Mouse (Mus musculus) kidney, embryonic 15.5 days (tissue): ENCODE results near the gene Galnt14. TPM values are rescaled to one million over a fixed set of nuclear protein-coding genes. Genes with fewer than 3 reads are reported as not detected.

ENCODE experiments used
- ATAC-seq: fragments of 200-750 bp; cut with Nextera tagmentation; replicated peaks from 2 replicates; pipeline ENCODE4 v1.8.0; 2017; ENCODE audit warnings: moderate TSS enrichment; ENCODE audit not compliant: low FRiP score
- H3K27ac ChIP-seq: fragments of 300-500 bp; sonication (generic); 2 replicates; pipeline ENCODE4 v1.5.1; 2015; ENCODE audit warnings: mild to moderate bottlenecking, inconsistent platforms
- H3K27me3 ChIP-seq: fragments of 300-500 bp; sonication (generic); 2 replicates; pipeline ENCODE4 v1.6.1; 2015; ENCODE audit warnings: inconsistent platforms
- H3K36me3 ChIP-seq: fragments of 300-500 bp; sonication (generic); 2 replicates; pipeline ENCODE4 v1.6.1; 2015; ENCODE audit warnings: inconsistent platforms
- H3K4me1 ChIP-seq: fragments of 300-500 bp; sonication (generic); 2 replicates; pipeline ENCODE4 v1.6.1; 2015; ENCODE audit warnings: inconsistent platforms
- H3K4me2 ChIP-seq: fragments of 300-500 bp; sonication (generic); 2 replicates; pipeline ENCODE4 v1.6.1; 2015; ENCODE audit warnings: moderate library complexity, mild to moderate bottlenecking, inconsistent platforms
- H3K4me3 ChIP-seq: fragments of 300-500 bp; sonication (generic); replicated peaks from 2 replicates; pipeline ENCODE4 v1.5.1; 2015; ENCODE audit warnings: mild to moderate bottlenecking, inconsistent platforms
- H3K9ac ChIP-seq: fragments of 300-500 bp; sonication (generic); 2 replicates; pipeline ENCODE4 v1.6.1; 2015; ENCODE audit warnings: mild to moderate bottlenecking, inconsistent platforms
- H3K9me3 ChIP-seq: fragments of 300-500 bp; sonication (generic); replicated peaks from 2 replicates; pipeline ENCODE4 v1.6.1; 2016; ENCODE audit warnings: inconsistent platforms
- WGBS: fragments of 180-500 bp; shearing (Covaris S2); methylation state at CpG from one replicate; pipeline ENCODE4 v1.1.7; 2015; ENCODE audit warnings: mixed read lengths; 5-methylcytosine and 5-hydroxymethylcytosine counted together
- polyA plus RNA-seq: library from polyadenylated mRNA; unstranded; fragments of >200 nt; fragmentation: Nextera tagmentation; extraction: Ambion mirVana; gene quantifications from 2 replicates; pipeline ENCODE4 v1.2.1, GENCODE M21; 2015

Gene Galnt14
- polyA plus RNA-seq, 1 experiment from 2014 or later, result 13.0 TPM

- WGBS, result 88% methylated on average over 1 of the region's 1 CpGs
- Histone ChIP-seq H3K4me3 (no peak overlapping the region), H3K27me3 (no peaks in the 10 kb centered on the region), H3K9me3 (no peaks in the 10 kb centered on the region), H3K27ac (no peak overlapping the region), H3K4me2 (no peak overlapping the region), H3K36me3 (no peaks in the 10 kb centered on the region), H3K4me1 (no peaks in the 10 kb centered on the region), H3K9ac (no peak overlapping the region)
- ATAC-seq, result no peak
Measured at GRCm38 (mm10) chr17:73518359-73518758, 191.9 kb downstream of the Galnt14 start.

DNA sequence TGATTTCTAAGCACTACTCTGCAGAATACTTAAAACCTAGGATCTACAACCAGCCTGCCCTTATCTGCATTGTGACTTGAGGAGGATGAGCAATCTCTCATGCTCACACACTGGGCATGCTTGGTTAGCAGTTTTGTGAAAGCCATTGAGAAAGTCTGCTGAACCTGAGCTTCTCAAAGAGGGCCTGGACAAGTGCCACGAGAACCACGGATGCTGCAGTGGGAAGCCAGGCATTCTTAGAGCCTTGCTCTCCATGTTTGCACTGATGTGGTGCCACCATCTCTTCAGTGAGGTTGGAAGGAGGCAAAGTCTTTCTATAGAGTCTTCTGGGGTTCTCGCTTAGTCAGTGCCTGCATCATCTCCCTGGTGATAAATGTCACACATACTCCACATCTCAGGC is 194.7 kb downstream of the Galnt14 start:
- WGBS, result 85% methylated on average over 3 of the region's 3 CpGs
- Histone ChIP-seq H3K4me2 (no peak overlapping the region), H3K27ac (no peak overlapping the region), H3K4me3 (no peak overlapping the region), H3K9me3 (no peaks in the 10 kb centered on the region), H3K9ac (no peak overlapping the region), H3K36me3 (no peaks in the 10 kb centered on the region), H3K27me3 (no peaks in the 10 kb centered on the region), H3K4me1 (no peaks in the 10 kb centered on the region)
- no peak for ATAC-seq

DNA sequence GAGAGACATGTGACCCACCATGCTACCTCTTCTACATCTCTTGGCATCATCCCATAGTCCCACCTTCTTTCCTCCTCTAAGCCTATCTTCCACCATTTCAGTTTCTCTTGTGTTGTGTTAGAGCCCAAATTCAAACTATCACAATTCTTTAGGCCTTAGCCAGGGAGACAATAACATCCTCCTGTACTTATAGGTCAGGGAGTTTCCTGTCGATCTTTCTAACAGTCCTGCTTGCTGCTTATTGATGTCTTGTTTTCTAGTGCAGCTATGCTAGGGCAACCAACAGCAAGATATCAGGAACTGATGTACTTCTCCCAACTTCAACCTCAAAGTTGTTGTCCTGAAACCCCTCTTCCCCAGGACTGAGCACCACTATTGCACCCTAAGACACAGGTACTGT is 195.4 kb downstream of the Galnt14 start:
- Histone ChIP-seq H3K27ac (no peak overlapping the region), H3K27me3 (no peaks in the 10 kb centered on the region), H3K36me3 (no peaks in the 10 kb centered on the region), H3K9ac (no peak overlapping the region), H3K4me2 (no peak overlapping the region), H3K4me1 (no peaks in the 10 kb centered on the region), H3K9me3 (no peaks in the 10 kb centered on the region), H3K4me3 (no peak overlapping the region)
- WGBS, result 82% methylated on average over 1 of the region's 1 CpGs
- ATAC-seq, result no peak

GRCm38 (mm10) chr17:73514258-73514657 is 196.0 kb downstream of the Galnt14 start:
- H3K27me3 ChIP-seq, result no peaks in the 10 kb centered on the region
- H3K9ac ChIP-seq, result no peak overlapping the region
- no peak for ATAC-seq
- no peaks in the 10 kb centered on the region for H3K4me1 ChIP-seq
- no peaks in the 10 kb centered on the region for H3K9me3 ChIP-seq
- no peaks in the 10 kb centered on the region for H3K36me3 ChIP-seq
- H3K4me3 ChIP-seq, result no peak overlapping the region
- 86% methylated on average over 4 of the region's 4 CpGs for WGBS
- no peak overlapping the region for H3K27ac ChIP-seq
- H3K4me2 ChIP-seq, result no peak overlapping the region

- H3K9me3 ChIP-seq, result no peaks in the 10 kb centered on the region
- H3K4me1 ChIP-seq, result no peaks in the 10 kb centered on the region
- no peak overlapping the region for H3K4me3 ChIP-seq
- H3K27me3 ChIP-seq, result no peaks in the 10 kb centered on the region
- no peak overlapping the region for H3K4me2 ChIP-seq
- H3K27ac ChIP-seq, result no peak overlapping the region
- H3K36me3 ChIP-seq, result no peaks in the 10 kb centered on the region
- WGBS, result 85% methylated on average over 5 of the region's 5 CpGs
- H3K9ac ChIP-seq, result no peak overlapping the region
- ATAC-seq, result no peak
Measured at GRCm38 (mm10) chr17:73512844-73513243, 197.4 kb downstream of the Galnt14 start.

DNA sequence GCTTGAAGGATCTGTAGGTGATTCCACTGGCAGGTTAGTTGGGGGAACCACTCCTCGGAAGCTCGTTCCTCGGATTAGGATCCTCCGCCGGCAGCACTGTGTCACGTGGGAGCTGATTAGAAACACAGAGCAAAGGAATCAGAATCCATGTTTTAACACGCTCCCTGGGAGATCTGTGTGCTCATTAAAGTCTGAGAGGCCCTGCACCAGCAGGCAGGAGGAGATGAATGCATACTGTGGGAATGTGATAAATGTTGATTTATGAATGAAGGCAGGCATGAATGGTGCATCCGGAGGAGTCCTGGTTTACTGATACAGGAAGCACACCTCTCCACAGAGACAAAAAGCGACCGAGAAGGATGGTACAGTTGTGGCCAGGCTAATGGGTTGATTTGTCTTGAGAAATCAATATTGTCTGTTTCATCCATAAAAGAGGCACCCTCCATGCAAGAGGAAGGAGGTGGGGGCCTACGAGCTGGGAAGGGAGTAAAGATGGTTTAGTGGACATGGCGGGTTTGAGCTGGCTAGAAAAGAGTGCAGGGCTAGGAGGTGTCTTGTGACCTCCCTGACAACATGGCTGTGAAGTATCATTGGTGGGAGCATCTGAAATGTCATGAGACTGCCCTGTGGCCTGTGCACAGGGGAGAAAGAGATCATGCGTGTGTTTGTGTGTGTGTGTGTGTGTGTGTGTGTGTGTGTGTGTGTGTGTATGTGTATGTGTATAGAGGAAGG is 202.3 kb downstream of the Galnt14 start:
- H3K27ac ChIP-seq, result no peak overlapping the region
- no peak overlapping the region for H3K9ac ChIP-seq
- ATAC-seq, result no peak
- WGBS, result 72% methylated on average over 13 of the region's 13 CpGs
- no peak overlapping the region for H3K4me3 ChIP-seq
- H3K9me3 ChIP-seq, result no peaks in the 10 kb centered on the region
- H3K36me3 ChIP-seq, result no peaks in the 10 kb centered on the region
- no peak overlapping the region for H3K4me2 ChIP-seq
- H3K4me1 ChIP-seq, result no peaks in the 10 kb centered on the region
- no peaks in the 10 kb centered on the region for H3K27me3 ChIP-seq

DNA sequence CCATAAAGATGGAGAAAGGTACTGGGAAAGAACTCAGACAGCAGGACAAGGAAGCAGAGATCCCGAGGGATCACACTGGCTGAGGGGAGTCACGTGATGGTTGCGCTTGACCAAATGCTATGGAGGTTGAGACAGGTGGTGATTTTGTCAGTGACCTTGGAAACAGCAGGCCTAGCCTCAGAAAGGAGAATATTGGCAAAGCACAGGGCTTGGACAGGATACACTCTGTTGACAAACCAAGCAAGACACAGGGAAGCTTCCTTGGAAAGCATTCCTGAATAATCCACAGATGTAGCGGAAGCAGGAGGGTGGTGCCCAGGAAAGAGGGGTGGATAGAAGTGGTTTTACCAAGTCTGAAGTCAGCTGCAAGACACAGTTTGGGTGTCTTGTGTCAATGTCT is 206.1 kb downstream of the Galnt14 start:
- H3K27ac ChIP-seq, result no peak overlapping the region
- no peak overlapping the region for H3K4me2 ChIP-seq
- H3K4me3 ChIP-seq, result no peak overlapping the region
- no peak overlapping the region for H3K9ac ChIP-seq
- 87% methylated on average over 4 of the region's 4 CpGs for WGBS
- ATAC-seq, result no peak
- H3K9me3 ChIP-seq, result no peaks in the 10 kb centered on the region
- H3K36me3 ChIP-seq, result no peaks in the 10 kb centered on the region
- H3K4me1 ChIP-seq, result no peaks in the 10 kb centered on the region
- no peaks in the 10 kb centered on the region for H3K27me3 ChIP-seq

DNA sequence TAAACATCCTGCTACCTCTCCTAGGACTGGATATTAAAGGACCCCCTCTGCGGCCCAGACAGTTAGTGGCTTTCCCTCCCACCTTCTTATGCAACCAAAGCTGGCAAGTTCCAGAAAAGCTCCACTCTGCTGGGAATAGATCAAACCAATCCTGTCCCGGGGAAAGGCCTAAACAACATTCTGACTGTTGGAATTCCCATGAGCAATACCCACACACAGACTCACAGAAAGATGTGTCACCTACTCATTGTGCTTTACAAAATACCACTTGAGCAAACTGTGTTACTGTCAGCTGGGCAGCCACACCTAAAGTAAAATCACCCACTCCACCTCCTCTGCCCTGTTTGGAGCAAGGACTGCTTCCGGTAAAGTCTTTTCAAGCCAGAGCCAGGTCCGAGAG is 207.6 kb downstream of the Galnt14 start:
- Histone ChIP-seq H3K36me3 (no peaks in the 10 kb centered on the region), H3K4me3 (no peak overlapping the region), H3K9ac (no peak overlapping the region), H3K27ac (no peak overlapping the region), H3K4me1 (no peaks in the 10 kb centered on the region), H3K9me3 (no peaks in the 10 kb centered on the region), H3K4me2 (no peak overlapping the region), H3K27me3 (no peaks in the 10 kb centered on the region)
- 84% methylated on average over 4 of the region's 4 CpGs for WGBS
- ATAC-seq, result no peak

DNA sequence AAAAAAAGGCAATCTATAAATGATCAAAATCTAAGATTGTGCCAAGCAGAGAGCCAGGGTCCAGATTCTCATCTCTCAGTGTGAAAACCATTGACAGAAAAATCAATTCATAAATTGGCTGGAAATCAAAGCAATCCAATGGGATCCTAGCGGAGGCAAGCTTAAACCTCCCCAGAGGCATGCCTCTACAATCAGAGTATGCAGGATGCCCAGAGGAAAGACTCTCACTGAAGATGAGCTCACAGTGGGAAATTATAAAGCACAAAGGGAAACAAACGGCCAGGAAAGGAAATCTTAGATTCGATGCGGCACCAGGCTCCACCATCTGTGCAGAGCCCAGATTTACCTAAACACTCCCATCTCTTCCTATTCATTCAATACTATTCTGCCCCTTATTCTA is 220.7 kb downstream of the Galnt14 start:
- Histone ChIP-seq H3K27me3 (no peaks in the 10 kb centered on the region), H3K27ac (no peak overlapping the region), H3K36me3 (no peaks in the 10 kb centered on the region), H3K4me1 (no peaks in the 10 kb centered on the region), H3K9me3 (no peaks in the 10 kb centered on the region), H3K9ac (no peak overlapping the region), H3K4me2 (no peak overlapping the region), H3K4me3 (no peak overlapping the region)
- 90% methylated on average over 4 of the region's 4 CpGs for WGBS
- ATAC-seq, result no peak

DNA sequence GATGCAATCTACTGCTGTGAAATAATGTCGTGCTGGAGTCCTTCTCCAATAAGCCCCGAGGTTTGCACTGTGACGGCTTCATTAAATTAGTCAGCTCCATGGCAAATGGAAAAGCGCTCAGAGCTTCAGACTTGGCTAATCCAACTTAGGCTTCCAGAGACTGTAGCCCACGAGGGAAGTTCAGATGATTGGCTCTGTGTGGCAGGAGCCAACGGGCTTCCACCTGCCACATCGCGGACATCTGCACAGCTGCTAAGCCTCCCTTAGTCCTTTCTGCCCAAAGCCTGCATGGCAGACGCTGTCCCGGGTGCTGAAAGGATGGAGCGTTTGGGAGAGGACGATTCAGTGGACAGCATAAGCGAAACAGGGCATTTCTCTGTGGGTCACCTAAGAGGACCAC is 222.5 kb downstream of the Galnt14 start:
- Histone ChIP-seq H3K9me3 (no peaks in the 10 kb centered on the region), H3K36me3 (no peaks in the 10 kb centered on the region), H3K27ac (no peak overlapping the region), H3K4me2 (no peak overlapping the region), H3K9ac (no peak overlapping the region), H3K4me1 (no peaks in the 10 kb centered on the region), H3K4me3 (no peak overlapping the region), H3K27me3 (no peaks in the 10 kb centered on the region)
- 23% methylated on average over 13 of the region's 13 CpGs for WGBS
- ATAC-seq, result no peak

- ATAC-seq, result no peak
- WGBS, result 73% methylated on average over 3 of the region's 3 CpGs
Measured at GRCm38 (mm10) chr17:73487380-73487779, 222.9 kb downstream of the Galnt14 start.

GRCm38 (mm10) chr17:73477096-73478076 is 232.9 kb downstream of the Galnt14 start:
- WGBS, result 57% methylated on average over 11 of the region's 11 CpGs
- no peak overlapping the region for H3K4me2 ChIP-seq
- ATAC-seq, result no peak

More at GRCm38 (mm10) chr17:73487380-73487779, 222.9 kb downstream of the Galnt14 start:
- Histone ChIP-seq H3K9me3 (no peaks in the 10 kb centered on the region), H3K9ac (no peak overlapping the region), H3K4me3 (no peak overlapping the region), H3K27me3 (no peaks in the 10 kb centered on the region), H3K4me2 (no peak overlapping the region), H3K4me1 (no peaks in the 10 kb centered on the region), H3K27ac (no peak overlapping the region), H3K36me3 (no peaks in the 10 kb centered on the region)

More at GRCm38 (mm10) chr17:73477096-73478076, 232.9 kb downstream of the Galnt14 start:
- Histone ChIP-seq H3K4me3 (no peak overlapping the region), H3K27ac (no peak overlapping the region), H3K36me3 (no peaks in the 10 kb centered on the region), H3K9me3 (no peaks in the 10 kb centered on the region), H3K9ac (no peak overlapping the region), H3K4me1 (no peaks in the 10 kb centered on the region), H3K27me3 (no peaks in the 10 kb centered on the region)
